In genomic region chr2:166140427-166140826, GRCm38 (mm10) we compare ENCODE assay signal across 9 mouse cellular contexts. TPM values are rescaled to one million over a fixed set of nuclear protein-coding genes. Genes with fewer than 3 reads are reported as not detected.
DNase-seq lines count a peak whose midpoint lies in the region; ATAC-seq and TF ChIP-seq lines count a peak whose summit lies in the region.
"Had no signal": no experiment of that assay in that cellular context is flagged by ENCODE, and none has a peak within 500 bp of the region (broad histone marks: within the 10 kb centered on the region; RNA-seq: fewer than 3 reads in every experiment).

No protein-coding gene starts in this region.

- no peak for TF ChIP-seq CTCF in cerebellum, adult 2 months (IDR thresholded peaks at IDR 0.05; ENCODE audit: borderline replicate concordance, insufficient read depth, low read depth, low read length)

- TF ChIP-seq POLR2A in cerebellum, adult 2 months (IDR thresholded peaks at IDR 0.05; ENCODE audit: borderline replicate concordance, insufficient read depth, low read length): no peak

- H3K4me2 ChIP-seq in heart, embryonic 13.5 days: no peak overlapping the region
- no peak overlapping the region for H3K4me2 ChIP-seq in forebrain, embryonic 16.5 days (ENCODE audit: low read length)

- H3K9me3 ChIP-seq in heart, embryonic 13.5 days: no peaks in the 10 kb centered on the region
- H3K9me3 ChIP-seq in forebrain, embryonic 10.5 days: no peaks in the 10 kb centered on the region
- H3K9me3 ChIP-seq in forebrain, embryonic 16.5 days (ENCODE audit: control insufficient read depth, low read length): no peaks in the 10 kb centered on the region

- peak; percentile 11 to 21 for DNase-seq in cerebellum, postnatal 36 days
- no peak for DNase-seq in cerebellum, adult 2 months
- peak; percentile 89 for DNase-seq in adrenal gland, adult 2 months
- peak; percentile 46 for DNase-seq in left cerebral cortex, postnatal 4 days
- peak; percentile 56 for DNase-seq in urinary bladder, postnatal 25 days (ENCODE audit: low spot score)
- no peak for DNase-seq in forebrain, embryonic 10.5 days (ENCODE audit: extremely low spot score, low spot score)

- WGBS in cerebellum, adult 2 months: 37% methylated on average over 9 of the region's 9 CpGs
- WGBS in heart, embryonic 13.5 days: 22% methylated on average over 9 of the region's 9 CpGs
- WGBS in forebrain, embryonic 10.5 days: 95% methylated on average over 9 of the region's 9 CpGs
- WGBS in forebrain, embryonic 16.5 days: 81% methylated on average over 9 of the region's 9 CpGs

- H3K9ac ChIP-seq in heart, embryonic 13.5 days: no peak overlapping the region
- H3K9ac ChIP-seq in forebrain, embryonic 16.5 days (replicated peaks; ENCODE audit: low read depth, low read length): no peak overlapping the region

- H3K4me3 ChIP-seq in cerebellum, adult 2 months (replicated peaks; ENCODE audit: insufficient read depth, low read depth, low read length): no peak overlapping the region
- H3K4me3 ChIP-seq in heart, embryonic 13.5 days: no peak overlapping the region
- no peak overlapping the region for H3K4me3 ChIP-seq in forebrain, embryonic 10.5 days
- H3K4me3 ChIP-seq in forebrain, embryonic 16.5 days (replicated peaks; ENCODE audit: low read length): no peak overlapping the region

- intact Hi-C loops in left cerebral cortex, postnatal 4 days (cut with DNase I): no loop called here

- ATAC-seq in heart, embryonic 13.5 days (ENCODE audit: extremely low read depth, insufficient number of reproducible peaks, low FRiP score, low TSS enrichment): no peak
- ATAC-seq in forebrain, embryonic 16.5 days: no peak

- 0 out of 2 replicates have a peak, but pooled peaks cover 4% of the 10 kb centered on the region for H3K4me1 ChIP-seq in cerebellum, adult 2 months (ENCODE audit: control insufficient read depth, insufficient read depth, low read length)
- H3K4me1 ChIP-seq in heart, embryonic 13.5 days: peaks cover 88% of the 10 kb centered on the region
- H3K4me1 ChIP-seq in forebrain, embryonic 10.5 days: peaks cover 71% of the 10 kb centered on the region
- peaks cover 17% of the 10 kb centered on the region for H3K4me1 ChIP-seq in forebrain, embryonic 16.5 days (replicated peaks; ENCODE audit: control insufficient read depth, insufficient read depth, low read length)

- H3K36me3 ChIP-seq in heart, embryonic 13.5 days: peaks cover 6% of the 10 kb centered on the region; the same call in 1 of the 2 replicates
- H3K36me3 ChIP-seq in forebrain, embryonic 10.5 days (replicated peaks): peaks cover 46% of the 10 kb centered on the region
- H3K36me3 ChIP-seq in forebrain, embryonic 16.5 days (ENCODE audit: control insufficient read depth, insufficient read depth): no peaks in the 10 kb centered on the region

- no peak overlapping the region for H3K27ac ChIP-seq in cerebellum, adult 2 months (ENCODE audit: insufficient read depth, low read length)
- peak overlapping the region; percentile 74 for H3K27ac ChIP-seq in heart, embryonic 13.5 days (replicated peaks)
- H3K27ac ChIP-seq in forebrain, embryonic 10.5 days: no peak overlapping the region
- no peak overlapping the region for H3K27ac ChIP-seq in forebrain, embryonic 16.5 days (ENCODE audit: low read length)
- H3K27ac ChIP-seq: kidney, postnatal 0 days had no signal

- peaks cover 1% of the 10 kb centered on the region; the same call in 1 of the 2 replicates for H3K27me3 ChIP-seq in cerebellum, adult 2 months (ENCODE audit: control insufficient read depth, insufficient read depth, low read length)
- 0 out of 2 replicates have a peak, but pooled peaks cover 3% of the 10 kb centered on the region for H3K27me3 ChIP-seq in heart, embryonic 13.5 days (replicated peaks)
- no peaks in the 10 kb centered on the region for H3K27me3 ChIP-seq in forebrain, embryonic 10.5 days (ENCODE audit: poor library complexity, severe bottlenecking)
- H3K27me3 ChIP-seq in forebrain, embryonic 16.5 days (replicated peaks; ENCODE audit: control insufficient read depth, insufficient read depth, low read length): no peaks in the 10 kb centered on the region

RNA-seq across cellular contexts. Expression of gene Sulf2, which starts 15.0 kb away (rescaled TPM):
- 39.2 and 40.0 TPM in 2 replicates for polyA plus RNA-seq in cerebellum, adult 2 months (2012; rRNA removed)
- 100 to 1,000 TPM in 1 of 2 experiments, 10 to 100 TPM in 1; 56.3 to 119 TPM for total RNA-seq in adrenal gland, adult 2 months (2021)
- 36.8 and 65.7 TPM in 2 replicates for polyA plus RNA-seq in adrenal gland, adult 2 months (2012; rRNA removed)
- 87.6 and 91.3 TPM in 2 replicates for polyA plus RNA-seq in heart, embryonic 13.5 days (2015; fragmentation: Nextera tagmentation; extraction: Ambion mirVana)
- total RNA-seq in left cerebral cortex, postnatal 4 days (2021): 100 to 1,000 TPM; 153 to 162 TPM
- 71.1 and 73.6 TPM in 2 replicates for polyA plus RNA-seq in forebrain, embryonic 10.5 days (2016; fragmentation: Nextera tagmentation; extraction: Ambion mirVana)
- polyA plus RNA-seq in forebrain, embryonic 16.5 days (2015; fragmentation: Nextera tagmentation; extraction: Ambion mirVana): 28.7 and 37.6 TPM in 2 replicates

Comparison
In these comparisons a context has a peak if more than half of its experiments do, and no peak if none do; other contexts are left out.
1. DNase-seq: peak in cerebellum, postnatal 36 days (2 of 2), adrenal gland, adult 2 months (single experiment), left cerebral cortex, postnatal 4 days (single experiment) and urinary bladder, postnatal 25 days (single experiment); none in cerebellum, adult 2 months (0 of 2) and forebrain, embryonic 10.5 days (single experiment).